Comparison of ENCODE assay signal across 8 mouse cellular contexts in genomic region chr16:90072651-90073050, GRCm38 (mm10).
DNase-seq lines count a peak whose midpoint lies in the region; ATAC-seq and TF ChIP-seq lines count a peak whose summit lies in the region.

No protein-coding gene starts in this region.

- H3K27ac ChIP-seq in forebrain, postnatal 0 days (ENCODE audit: low read depth, low read length) = 0 out of 2 replicates have a peak overlapping the region, but pooled peaks have one; percentile 41
- no peak overlapping the region for H3K27ac ChIP-seq in stomach, embryonic 15.5 days

- peak overlapping the region; percentile 11 for H3K4me2 ChIP-seq in forebrain, postnatal 0 days (ENCODE audit: low read depth)
- peak overlapping the region; percentile 42 for H3K4me2 ChIP-seq in stomach, embryonic 15.5 days

- peak; percentile 50 for ATAC-seq in forebrain, postnatal 0 days
- peak; percentile 55; the same call in 1 of the 2 replicates for ATAC-seq in stomach, embryonic 15.5 days (ENCODE audit: insufficient read depth, low FRiP score, low read depth)

- H3K9me3 ChIP-seq in forebrain, postnatal 0 days (ENCODE audit: low read length) = no peaks in the 10 kb centered on the region
- H3K9me3 ChIP-seq in stomach, embryonic 15.5 days = no peaks in the 10 kb centered on the region

- peaks cover 23% of the 10 kb centered on the region for H3K4me1 ChIP-seq in forebrain, postnatal 0 days (ENCODE audit: insufficient read depth)
- peaks cover 20% of the 10 kb centered on the region for H3K4me1 ChIP-seq in stomach, embryonic 15.5 days

- no peaks in the 10 kb centered on the region for H3K27me3 ChIP-seq in C2C12 (ENCODE audit: control insufficient read depth, insufficient read depth, insufficient read length)
- H3K27me3 ChIP-seq in forebrain, postnatal 0 days (ENCODE audit: insufficient read depth, low read length) = no peaks in the 10 kb centered on the region
- H3K27me3 ChIP-seq in stomach, embryonic 15.5 days (replicated peaks) = no peaks in the 10 kb centered on the region

- H3K4me3 ChIP-seq in C2C12 (ENCODE audit: insufficient read depth, poor library complexity, severe bottlenecking) = no peak overlapping the region
- no peak overlapping the region for H3K4me3 ChIP-seq in forebrain, postnatal 0 days (ENCODE audit: low read depth, low read length)
- H3K4me3 ChIP-seq in stomach, embryonic 15.5 days (replicated peaks) = no peak overlapping the region

- DNase-seq in R1 (ENCODE audit: low read depth, low spot score) = peak; percentile 59
- peak; percentile 74 for DNase-seq in forebrain, postnatal 0 days
- DNase-seq in kidney, adult 11 months = peak; percentile 17
- peak; percentile 23 for DNase-seq in lung, postnatal 14 days
- DNase-seq in testis, postnatal 10 days (ENCODE audit: low spot score) = no peak
- DNase-seq in cerebellum, adult 18-20 months = no peak

- no peak for TF ChIP-seq CTCF in C2C12 (IDR thresholded peaks at IDR 0.05; ENCODE audit: control insufficient read depth, insufficient read depth, insufficient read length)
- no peak for TF ChIP-seq CTCF in forebrain, postnatal 0 days (IDR thresholded peaks at IDR 0.05; ENCODE audit: low read depth)

- WGBS in forebrain, postnatal 0 days = 8% methylated on average over 15 of the region's 15 CpGs
- WGBS in stomach, embryonic 15.5 days = 3% methylated on average over 15 of the region's 15 CpGs

- peak overlapping the region; percentile 3 for H3ac ChIP-seq in C2C12 (ENCODE audit: control insufficient read depth, insufficient read length, low read depth)

- H3K79me3 ChIP-seq in C2C12 (ENCODE audit: low read depth) = no peaks in the 10 kb centered on the region

- H3K36me3 ChIP-seq in C2C12 (ENCODE audit: control insufficient read depth, insufficient read depth) = no peaks in the 10 kb centered on the region
- no peaks in the 10 kb centered on the region for H3K36me3 ChIP-seq in forebrain, postnatal 0 days (ENCODE audit: insufficient read depth)
- H3K36me3 ChIP-seq in stomach, embryonic 15.5 days = no peaks in the 10 kb centered on the region

- no peaks in the 10 kb centered on the region for H3K79me2 ChIP-seq in C2C12 (ENCODE audit: control insufficient read depth, insufficient read depth)

- H3K9ac ChIP-seq in forebrain, postnatal 0 days = no peak overlapping the region
- no peak overlapping the region for H3K9ac ChIP-seq in stomach, embryonic 15.5 days

TF ChIP-seq in C2C12, 6 proteins besides CTCF, POLR2A, EP300 and RAD21:
- no peak for TF ChIP-seq USF1 (IDR thresholded peaks at IDR 0.05; ENCODE audit: low read depth)
- TF ChIP-seq MYOD1 (IDR thresholded peaks at IDR 0.05; ENCODE audit: control insufficient read depth, insufficient read length, low read depth) = peak; percentile 91
- TF ChIP-seq FOSL1 (IDR thresholded peaks at IDR 0.05; ENCODE audit: insufficient read depth, low read length, poor library complexity, severe bottlenecking) = no peak
TF ChIP-seq in C2C12: peak in this region for 1.

Comparison
In these comparisons a context has a peak if more than half of its experiments do, and no peak if none do; other contexts are left out.
1. DNase-seq: peak in R1 (single experiment), forebrain, postnatal 0 days (single experiment), kidney, adult 11 months (single experiment) and lung, postnatal 14 days (single experiment); none in testis, postnatal 10 days (single experiment) and cerebellum, adult 18-20 months (0 of 2).